8 mouse cellular contexts compared by ENCODE assay signal in the genomic region with DNA sequence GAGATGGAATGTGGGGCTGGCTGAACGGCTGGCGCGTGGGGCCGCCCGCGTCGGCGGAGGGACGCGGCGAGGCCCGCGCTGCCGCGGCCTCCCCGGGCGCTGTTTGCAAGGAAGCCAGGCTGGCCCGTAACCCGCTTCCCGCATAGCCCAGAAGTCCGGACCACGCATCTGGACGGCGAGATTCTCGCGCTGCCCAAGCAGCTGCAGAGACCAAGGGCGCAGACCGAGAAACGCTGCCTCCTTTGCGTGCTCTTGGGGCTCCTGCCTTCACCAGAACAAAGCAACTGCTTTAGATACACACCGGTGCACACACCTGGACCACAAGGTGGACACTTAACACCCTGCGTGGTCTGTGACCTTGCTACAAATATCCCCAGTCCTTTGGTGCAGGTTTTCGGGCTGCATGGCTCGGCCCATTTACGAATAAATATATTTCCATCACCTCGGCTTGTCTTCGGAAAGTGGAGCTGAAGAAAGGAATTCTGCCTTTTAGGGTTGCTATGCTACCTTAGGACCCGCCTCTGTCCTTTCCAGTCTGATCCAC. TPM values are rescaled to one million over a fixed set of nuclear protein-coding genes. Genes with fewer than 3 reads are reported as not detected.
A peak's percentile ranks its signal among the peaks of the same experiment; 100 is the strongest.
DNase-seq lines count a peak whose midpoint lies in the region; ATAC-seq and TF ChIP-seq lines count a peak whose summit lies in the region.

No protein-coding gene starts in this region.

- 0 out of 2 replicates have a peak, but pooled peaks have one; percentile 13 for TF ChIP-seq CTCF in kidney, postnatal 0 days (IDR thresholded peaks at IDR 0.05; ENCODE audit: low read depth)

- H3K27me3 ChIP-seq in kidney, postnatal 0 days (ENCODE audit: insufficient read depth, low read length), result no peaks in the 10 kb centered on the region
- peaks cover 22% of the 10 kb centered on the region for H3K27me3 ChIP-seq in embryonic facial prominence, embryonic 10.5 days (replicated peaks; ENCODE audit: low read depth, poor library complexity, severe bottlenecking)
- H3K27me3 ChIP-seq in hindbrain, embryonic 16.5 days (replicated peaks; ENCODE audit: control insufficient read depth, insufficient read depth, low read length), result no peaks in the 10 kb centered on the region; the same call in 1 of the 2 replicates
- H3K27me3 ChIP-seq in midbrain, embryonic 16.5 days (ENCODE audit: control insufficient read depth, insufficient read depth, low read depth, low read length), result peaks cover 4% of the 10 kb centered on the region; the same call in 1 of the 2 replicates

- peak; percentile 55 for DNase-seq in kidney, postnatal 0 days (ENCODE audit: low spot score)
- DNase-seq in kidney, adult 18-20 months, result no peak
- no peak for DNase-seq in embryonic facial prominence, embryonic 10.5 days (ENCODE audit: low spot score)
- DNase-seq in cerebellum, adult 11 months, result no peak
- no peak for DNase-seq in kidney, postnatal 36 days
- DNase-seq in cerebellum, adult 9-11 months, result no peak

- H3K4me1 ChIP-seq in kidney, postnatal 0 days (replicated peaks; ENCODE audit: insufficient read depth, low read length), result peaks cover 22% of the 10 kb centered on the region
- H3K4me1 ChIP-seq in embryonic facial prominence, embryonic 10.5 days, result peaks cover 42% of the 10 kb centered on the region
- peaks cover 22% of the 10 kb centered on the region for H3K4me1 ChIP-seq in hindbrain, embryonic 16.5 days (ENCODE audit: control insufficient read depth, insufficient read depth, low read depth, low read length)
- H3K4me1 ChIP-seq in midbrain, embryonic 16.5 days (ENCODE audit: control insufficient read depth, insufficient read depth, low read length), result peaks cover 24% of the 10 kb centered on the region

- H3K9ac ChIP-seq in kidney, postnatal 0 days (ENCODE audit: low read depth, low read length), result peak overlapping the region; percentile 54
- H3K9ac ChIP-seq in hindbrain, embryonic 16.5 days (ENCODE audit: low read depth, low read length), result peak overlapping the region; percentile 77
- peak overlapping the region; percentile 82 for H3K9ac ChIP-seq in midbrain, embryonic 16.5 days (ENCODE audit: low read depth, low read length)

- ATAC-seq in kidney, postnatal 0 days (replicated peaks; ENCODE audit: low FRiP score, low read depth), result no peak
- peak; percentile 7; the same call in 1 of the 2 replicates for ATAC-seq in hindbrain, embryonic 16.5 days
- peak; percentile 21; the same call in 1 of the 2 replicates for ATAC-seq in midbrain, embryonic 16.5 days

- H3K4me3 ChIP-seq in kidney, postnatal 0 days (replicated peaks; ENCODE audit: low read depth, low read length), result peak overlapping the region; percentile 91
- H3K4me3 ChIP-seq in embryonic facial prominence, embryonic 10.5 days, result peak overlapping the region; percentile 89
- H3K4me3 ChIP-seq in hindbrain, embryonic 16.5 days (ENCODE audit: low read length), result peak overlapping the region; percentile 91
- peak overlapping the region; percentile 84 for H3K4me3 ChIP-seq in midbrain, embryonic 16.5 days (ENCODE audit: low read depth, low read length)

- H3K4me2 ChIP-seq in kidney, postnatal 0 days (ENCODE audit: low read length), result peak overlapping the region; percentile 99
- peak overlapping the region; percentile 96 for H3K4me2 ChIP-seq in hindbrain, embryonic 16.5 days (ENCODE audit: low read length)
- H3K4me2 ChIP-seq in midbrain, embryonic 16.5 days (ENCODE audit: low read length), result peak overlapping the region; percentile 97

- peak overlapping the region; percentile 99 for H3K27ac ChIP-seq in kidney, postnatal 0 days
- H3K27ac ChIP-seq in embryonic facial prominence, embryonic 10.5 days (replicated peaks), result peak overlapping the region; percentile 95
- peak overlapping the region; percentile 98 for H3K27ac ChIP-seq in hindbrain, embryonic 16.5 days (ENCODE audit: low read depth, low read length)
- H3K27ac ChIP-seq in midbrain, embryonic 16.5 days (ENCODE audit: low read length), result peak overlapping the region; percentile 97

- 1% methylated on average over 38 of the region's 38 CpGs for WGBS in kidney, postnatal 0 days
- WGBS in embryonic facial prominence, embryonic 10.5 days, result 2% methylated on average over 38 of the region's 38 CpGs
- 1% methylated on average over 23 of the region's 38 CpGs for WGBS in hindbrain, embryonic 16.5 days
- under 1% methylated on average over 24 of the region's 38 CpGs for WGBS in midbrain, embryonic 16.5 days

- no peaks in the 10 kb centered on the region for H3K9me3 ChIP-seq in kidney, postnatal 0 days (replicated peaks; ENCODE audit: low read length)
- H3K9me3 ChIP-seq in embryonic facial prominence, embryonic 10.5 days, result no peaks in the 10 kb centered on the region
- no peaks in the 10 kb centered on the region for H3K9me3 ChIP-seq in hindbrain, embryonic 16.5 days (ENCODE audit: control insufficient read depth, low read length)
- no peaks in the 10 kb centered on the region for H3K9me3 ChIP-seq in midbrain, embryonic 16.5 days (replicated peaks; ENCODE audit: control insufficient read depth, low read length, poor library complexity, severe bottlenecking)

- no peaks in the 10 kb centered on the region for H3K36me3 ChIP-seq in kidney, postnatal 0 days (ENCODE audit: insufficient read depth, low read length)
- no peaks in the 10 kb centered on the region for H3K36me3 ChIP-seq in embryonic facial prominence, embryonic 10.5 days (replicated peaks)
- no peaks in the 10 kb centered on the region for H3K36me3 ChIP-seq in hindbrain, embryonic 16.5 days (ENCODE audit: control insufficient read depth, insufficient read depth, low read length)
- H3K36me3 ChIP-seq in midbrain, embryonic 16.5 days (ENCODE audit: control insufficient read depth, insufficient read depth, low read length), result no peaks in the 10 kb centered on the region

RNA-seq across cellular contexts. Expression of a gene that starts 1.8 kb away (rescaled TPM):
- 8.7 and 9.7 TPM in 2 replicates for polyA plus RNA-seq in kidney, postnatal 0 days (2015; fragmentation: Nextera tagmentation; extraction: Ambion mirVana)
- polyA plus RNA-seq in embryonic facial prominence, embryonic 10.5 days (2016; fragmentation: Nextera tagmentation; extraction: Ambion mirVana), result 2.8 and 3.3 TPM in 2 replicates
- 4.3 and 4.4 TPM in 2 replicates for polyA plus RNA-seq in hindbrain, embryonic 16.5 days (2015; fragmentation: Nextera tagmentation; extraction: Ambion mirVana)
- polyA plus RNA-seq in midbrain, embryonic 16.5 days (2015; fragmentation: Nextera tagmentation; extraction: Ambion mirVana), result 3.8 TPM in 2 replicates
